Mouse (Mus musculus): ENCODE results near the gene Rad23a. TPM values are rescaled to one million over a fixed set of nuclear protein-coding genes. Genes with fewer than 3 reads are reported as not detected.
A peak's percentile ranks its signal among the peaks of the same experiment; 100 is the strongest.

The Rad23a gene
- polyA plus RNA-seq, 1 experiment from 2014 or later, result 130 TPM

DNA sequence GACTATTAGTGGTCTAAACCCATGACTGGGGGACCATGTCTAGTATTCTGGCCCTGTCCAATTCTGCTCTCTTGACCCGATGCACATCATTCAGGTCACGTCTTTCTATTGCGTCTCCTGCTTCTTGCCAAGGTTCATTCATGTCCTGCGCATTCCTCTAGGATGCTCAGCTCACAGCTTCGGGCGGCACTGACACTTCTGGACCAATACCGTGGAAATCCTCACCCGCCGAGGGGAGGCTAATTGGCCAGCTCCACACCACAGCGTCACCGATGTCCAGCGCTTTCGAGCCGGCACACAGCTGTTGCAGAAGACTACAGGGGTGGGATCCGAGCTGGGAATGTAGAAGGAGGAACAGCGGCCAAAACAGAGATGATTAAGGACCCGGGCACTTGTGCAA is 24.3 kb downstream of the Rad23a start:
- no peak overlapping the region for H3K27ac ChIP-seq
- H3K36me3 ChIP-seq (replicated peaks), result no peaks in the 10 kb centered on the region
- peaks cover 62% of the 10 kb centered on the region for H3K27me3 ChIP-seq (ENCODE audit: poor library complexity, severe bottlenecking)
- no peaks in the 10 kb centered on the region for H3K9me3 ChIP-seq
- peaks cover 39% of the 10 kb centered on the region for H3K4me1 ChIP-seq
- 74% methylated on average over 17 of the region's 17 CpGs for WGBS
- no peak overlapping the region for H3K4me3 ChIP-seq
- DNase-seq (ENCODE audit: extremely low spot score, low spot score), result no peak

- 9% methylated on average over 9 of the region's 9 CpGs for WGBS
- Histone ChIP-seq H3K4me1 (peaks cover 45% of the 10 kb centered on the region), H3K27me3 (ENCODE audit: poor library complexity, severe bottlenecking) (peaks cover 67% of the 10 kb centered on the region), H3K4me3 (no peak overlapping the region), H3K27ac (peak overlapping the region; percentile 58), H3K9me3 (no peaks in the 10 kb centered on the region), H3K36me3 (replicated peaks) (no peaks in the 10 kb centered on the region)
- peak; percentile 88 for DNase-seq (ENCODE audit: extremely low spot score, low spot score)
Observed at GRCm38 (mm10) chr8:84815547-84815946, 24.9 kb downstream of the Rad23a start.

DNA sequence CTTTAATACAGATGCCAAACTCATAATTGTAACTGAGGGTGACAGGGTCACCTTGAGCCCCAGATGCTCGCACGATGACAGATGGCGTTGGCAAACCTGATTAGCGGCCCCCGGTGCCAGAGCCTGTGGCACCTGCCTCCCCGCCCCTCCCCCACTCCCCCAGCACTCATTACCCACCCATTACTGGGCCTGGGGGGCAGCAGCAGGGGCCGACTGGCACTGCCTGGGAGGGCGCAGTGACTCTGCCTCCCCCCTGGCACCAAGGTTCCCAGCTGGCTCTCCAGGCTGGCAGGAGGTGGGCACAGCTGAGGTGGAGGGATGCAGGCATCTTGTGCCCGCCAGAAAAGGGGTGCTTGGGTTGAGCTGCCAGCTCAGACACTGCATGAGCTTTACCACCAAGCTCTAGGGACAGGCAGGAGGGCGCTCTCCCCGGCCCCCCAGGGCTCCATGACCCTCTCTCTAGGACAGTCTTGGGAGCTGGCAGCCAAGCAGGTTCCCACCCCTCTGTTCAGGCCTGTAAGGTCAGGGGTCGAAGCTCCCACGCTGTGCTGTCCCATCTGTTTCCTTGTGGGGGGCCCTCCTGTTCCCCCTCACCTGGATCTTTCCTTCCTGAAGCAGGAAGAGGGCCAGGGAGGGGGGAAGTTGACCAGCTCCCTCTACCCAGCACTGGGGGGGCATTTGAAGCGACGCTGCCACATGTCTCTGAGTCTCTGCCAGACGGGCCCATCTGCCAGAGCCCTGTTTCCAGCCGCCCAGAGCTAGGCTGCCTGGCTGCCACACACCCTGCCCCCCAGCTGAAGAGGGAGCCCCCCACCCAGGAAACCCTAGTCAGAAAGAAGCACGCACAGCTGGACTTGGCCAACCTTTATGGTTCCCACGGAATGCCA is 25.7 kb downstream of the Rad23a start:
- DNase-seq (ENCODE audit: extremely low spot score, low spot score), result no peak
- Histone ChIP-seq H3K4me1 (peaks cover 49% of the 10 kb centered on the region), H3K4me3 (no peak overlapping the region; the same call in 1 of the 2 replicates), H3K27ac (peak overlapping the region; percentile 58), H3K27me3 (ENCODE audit: poor library complexity, severe bottlenecking) (peaks cover 73% of the 10 kb centered on the region), H3K9me3 (no peaks in the 10 kb centered on the region), H3K36me3 (replicated peaks) (no peaks in the 10 kb centered on the region)
- 53% methylated on average over 19 of the region's 19 CpGs for WGBS

GRCm38 (mm10) chr8:84814240-84814554 is 26.3 kb downstream of the Rad23a start:
- WGBS, result 90% methylated on average over 11 of the region's 11 CpGs
- H3K9me3 ChIP-seq, result no peaks in the 10 kb centered on the region
- no peak for DNase-seq (ENCODE audit: extremely low spot score, low spot score)
- H3K4me1 ChIP-seq, result peaks cover 55% of the 10 kb centered on the region
- H3K27ac ChIP-seq, result 0 out of 2 replicates have a peak overlapping the region, but pooled peaks have one; percentile 11
- no peak overlapping the region for H3K4me3 ChIP-seq
- no peaks in the 10 kb centered on the region for H3K36me3 ChIP-seq (replicated peaks)
- H3K27me3 ChIP-seq (ENCODE audit: poor library complexity, severe bottlenecking), result peaks cover 79% of the 10 kb centered on the region

DNA sequence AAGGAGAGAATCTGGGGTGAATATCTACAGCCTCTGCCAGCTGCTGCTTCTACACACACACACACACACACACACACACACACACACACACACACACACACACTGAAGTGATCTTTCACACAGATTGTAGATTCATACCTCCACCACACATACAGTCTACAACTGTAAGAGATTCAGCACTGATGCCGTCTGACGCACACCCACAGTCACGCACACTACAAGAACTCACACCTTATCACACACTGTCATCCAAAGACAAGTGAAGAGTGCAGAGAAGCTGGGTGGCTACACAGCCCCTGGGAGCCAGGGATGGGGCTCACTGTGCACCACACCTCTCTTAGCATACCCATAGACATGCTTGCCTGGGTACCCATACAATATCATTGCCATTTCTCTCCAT is 26.6 kb downstream of the Rad23a start:
- H3K36me3 ChIP-seq (replicated peaks), result no peaks in the 10 kb centered on the region
- DNase-seq (ENCODE audit: extremely low spot score, low spot score), result no peak
- peaks cover 56% of the 10 kb centered on the region for H3K4me1 ChIP-seq
- WGBS, result 94% methylated on average over 3 of the region's 3 CpGs
- no peak overlapping the region for H3K4me3 ChIP-seq
- no peaks in the 10 kb centered on the region for H3K9me3 ChIP-seq
- 0 out of 2 replicates have a peak overlapping the region, but pooled peaks have one; percentile 11 for H3K27ac ChIP-seq
- peaks cover 82% of the 10 kb centered on the region for H3K27me3 ChIP-seq (ENCODE audit: poor library complexity, severe bottlenecking)

DNA sequence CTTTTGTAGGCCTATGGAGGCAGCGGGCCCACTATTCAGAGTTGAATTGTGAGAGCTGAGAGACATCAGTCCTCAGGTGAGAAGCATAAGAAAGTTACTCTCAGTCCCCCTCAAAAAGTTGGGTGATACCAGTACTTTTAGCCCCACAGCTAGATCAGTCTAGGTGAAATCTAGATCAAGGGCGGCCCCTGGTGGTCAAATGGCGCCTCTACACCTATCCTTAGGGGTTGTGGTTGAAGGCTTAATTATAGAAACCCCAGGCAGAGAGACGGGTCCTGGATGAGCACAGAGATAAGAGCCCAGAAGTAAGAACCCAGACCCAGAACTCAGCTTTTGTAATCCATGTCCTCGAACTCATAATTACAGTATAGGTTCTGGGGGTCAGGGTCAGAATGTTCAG is 27.4 kb downstream of the Rad23a start:
- Histone ChIP-seq H3K36me3 (replicated peaks) (no peaks in the 10 kb centered on the region), H3K9me3 (no peaks in the 10 kb centered on the region), H3K27me3 (ENCODE audit: poor library complexity, severe bottlenecking) (peaks cover 90% of the 10 kb centered on the region), H3K4me1 (peaks cover 56% of the 10 kb centered on the region), H3K4me3 (no peak overlapping the region), H3K27ac (no peak overlapping the region)
- peak; percentile 84 for DNase-seq (ENCODE audit: extremely low spot score, low spot score)
- WGBS, result 2% methylated on average over 5 of the region's 5 CpGs

DNA sequence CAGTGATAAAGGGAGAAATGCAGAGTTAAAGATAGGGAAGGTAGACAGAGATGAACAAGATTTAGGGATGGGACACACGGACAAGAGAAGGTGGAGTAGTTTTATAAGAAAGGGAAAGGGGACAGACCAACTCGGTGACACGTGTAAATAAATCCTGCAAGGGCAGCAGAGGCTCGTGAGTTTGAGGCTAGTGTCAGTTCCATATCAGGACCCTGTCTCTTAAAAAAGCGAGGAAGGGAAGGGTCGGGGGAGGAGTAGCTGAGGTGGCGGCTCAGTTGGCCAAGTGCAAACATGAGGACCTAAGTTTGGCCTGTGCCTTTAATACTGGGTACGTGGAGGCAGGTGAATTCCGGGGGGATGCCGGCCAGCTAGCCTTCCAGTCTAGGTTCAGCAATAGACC is 29.2 kb downstream of the Rad23a start:
- H3K4me3 ChIP-seq, result peak overlapping the region; percentile 41
- 20% methylated on average over 10 of the region's 10 CpGs for WGBS
- H3K9me3 ChIP-seq, result no peaks in the 10 kb centered on the region
- no peak for DNase-seq (ENCODE audit: extremely low spot score, low spot score)
- H3K27ac ChIP-seq, result peak overlapping the region; percentile 81
- H3K27me3 ChIP-seq (ENCODE audit: poor library complexity, severe bottlenecking), result peaks cover 96% of the 10 kb centered on the region
- H3K36me3 ChIP-seq (replicated peaks), result no peaks in the 10 kb centered on the region
- H3K4me1 ChIP-seq, result peaks cover 56% of the 10 kb centered on the region

DNA sequence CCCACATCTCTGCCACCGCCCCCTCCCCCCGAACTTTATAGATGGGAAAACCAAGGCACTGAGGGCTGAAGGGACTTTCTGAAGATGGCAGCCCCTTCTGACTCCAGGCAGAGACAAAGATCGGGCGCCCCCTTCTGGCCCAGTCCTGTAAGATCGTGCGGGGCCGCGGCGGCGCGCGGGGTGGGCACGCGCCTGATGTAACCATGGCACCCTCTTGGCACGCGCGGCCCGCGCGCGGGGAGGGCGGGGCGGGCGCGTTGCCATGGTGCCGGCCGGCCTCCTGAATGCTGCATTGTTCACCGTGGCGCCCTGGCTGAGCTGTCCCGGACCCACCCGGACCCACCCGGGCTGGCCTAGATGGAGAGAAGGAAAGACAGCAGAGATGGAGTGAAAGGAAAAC is 29.6 kb downstream of the Rad23a start:
- Histone ChIP-seq H3K27me3 (ENCODE audit: poor library complexity, severe bottlenecking) (peaks cover 96% of the 10 kb centered on the region), H3K36me3 (replicated peaks) (no peaks in the 10 kb centered on the region), H3K27ac (peak overlapping the region; percentile 81), H3K9me3 (no peaks in the 10 kb centered on the region; the same call in 1 of the 2 replicates), H3K4me1 (peaks cover 56% of the 10 kb centered on the region), H3K4me3 (peak overlapping the region; percentile 41)
- peak; percentile 92 for DNase-seq (ENCODE audit: extremely low spot score, low spot score)
- 1% methylated on average over 32 of the region's 32 CpGs for WGBS

DNA sequence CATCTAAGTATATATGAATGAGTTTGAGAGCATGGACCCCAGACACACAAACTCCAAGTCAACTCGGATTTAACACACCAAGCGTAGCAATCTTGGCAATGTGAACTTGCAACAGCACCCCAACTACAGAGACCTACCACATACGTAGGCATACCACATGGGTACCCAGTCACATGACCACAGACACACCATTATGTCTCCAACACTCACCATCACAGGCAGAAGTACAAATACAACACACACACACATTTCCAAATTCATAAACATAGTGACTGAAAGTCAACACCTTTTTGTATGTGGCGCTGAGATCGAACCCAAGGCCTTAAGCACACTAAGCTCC is 30.6 kb downstream of the Rad23a start:
- no peak overlapping the region for H3K27ac ChIP-seq

DNA sequence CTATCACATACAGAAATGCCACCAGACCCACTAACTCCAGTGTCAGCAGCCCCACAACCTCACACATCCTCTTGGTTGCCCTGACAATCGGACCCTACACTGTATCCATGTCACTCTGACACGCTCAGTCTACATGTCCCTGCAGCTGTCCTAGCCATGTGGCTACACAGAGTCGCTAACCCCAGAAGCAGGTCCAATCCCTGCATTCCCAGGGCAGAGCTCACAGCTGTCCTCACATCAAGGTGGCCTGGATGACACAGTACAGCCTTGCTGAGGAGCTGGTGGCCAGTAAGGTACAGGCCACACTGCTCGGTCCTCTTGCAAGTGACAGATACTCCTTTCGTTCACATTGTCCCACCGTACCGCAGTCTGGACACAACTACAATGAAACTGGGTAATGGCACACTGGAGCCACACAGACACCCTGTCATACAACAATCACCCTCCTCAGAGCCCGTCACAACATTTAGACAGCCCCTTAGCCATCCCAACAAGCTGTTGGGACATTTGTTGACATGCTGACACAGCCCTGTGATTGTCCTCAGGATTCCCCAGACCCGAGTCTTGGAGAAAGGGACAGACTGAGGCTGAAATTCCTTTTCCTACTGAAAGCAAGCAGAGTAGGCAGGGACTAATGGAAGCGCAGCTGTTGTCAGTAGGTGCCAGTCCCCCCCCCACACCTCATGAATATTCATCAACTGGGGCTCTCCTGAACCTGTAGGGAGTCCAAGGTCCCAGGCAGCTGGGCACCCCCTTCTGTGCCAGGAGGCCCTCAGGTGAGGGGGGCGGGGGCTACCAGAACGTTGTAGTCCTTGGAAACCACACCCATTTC is 31.1 kb downstream of the Rad23a start:
- WGBS, result 61% methylated on average over 12 of the region's 12 CpGs
- no peak for DNase-seq (ENCODE audit: extremely low spot score, low spot score)
- Histone ChIP-seq H3K36me3 (replicated peaks) (no peaks in the 10 kb centered on the region), H3K9me3 (no peaks in the 10 kb centered on the region; the same call in 1 of the 2 replicates), H3K4me3 (no peak overlapping the region), H3K4me1 (peaks cover 40% of the 10 kb centered on the region), H3K27ac (peak overlapping the region; percentile 6; the same call in 1 of the 2 replicates), H3K27me3 (ENCODE audit: poor library complexity, severe bottlenecking) (peaks cover 97% of the 10 kb centered on the region)

More for the DNA sequence above, 30.6 kb downstream of the Rad23a start:
- H3K4me3 ChIP-seq, result no peak overlapping the region
- H3K4me1 ChIP-seq, result peaks cover 46% of the 10 kb centered on the region
- H3K27me3 ChIP-seq (ENCODE audit: poor library complexity, severe bottlenecking), result peaks cover 97% of the 10 kb centered on the region
- no peak for DNase-seq (ENCODE audit: extremely low spot score, low spot score)
- H3K9me3 ChIP-seq, result no peaks in the 10 kb centered on the region; the same call in 1 of the 2 replicates
- no peaks in the 10 kb centered on the region for H3K36me3 ChIP-seq (replicated peaks)
- 75% methylated on average over 5 of the region's 5 CpGs for WGBS

DNA sequence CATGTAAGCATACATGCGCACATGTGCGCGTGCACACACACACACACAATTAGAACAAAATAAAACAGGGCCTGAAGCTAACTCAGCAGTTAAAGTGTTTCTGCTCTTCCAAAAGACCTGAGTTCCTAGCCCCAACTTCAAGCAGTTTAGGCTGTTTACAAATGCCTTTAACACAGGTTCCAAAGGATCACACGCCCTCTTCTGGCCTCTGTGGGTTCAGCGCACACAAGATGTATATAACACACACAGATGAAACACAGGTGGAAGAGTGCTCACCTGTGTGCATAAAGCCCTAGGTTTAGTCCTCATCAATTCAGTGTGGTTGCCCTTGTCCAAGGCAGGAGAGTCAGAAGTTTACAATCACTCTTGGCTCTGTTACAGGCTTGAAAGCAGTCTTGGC is 34.4 kb downstream of the Rad23a start:
- Histone ChIP-seq H3K36me3 (replicated peaks) (no peaks in the 10 kb centered on the region), H3K4me1 (peaks cover 16% of the 10 kb centered on the region), H3K9me3 (no peaks in the 10 kb centered on the region; the same call in 1 of the 2 replicates), H3K4me3 (no peak overlapping the region), H3K27ac (no peak overlapping the region), H3K27me3 (ENCODE audit: poor library complexity, severe bottlenecking) (peaks cover 97% of the 10 kb centered on the region)
- WGBS, result 93% methylated on average over 5 of the region's 5 CpGs
- DNase-seq (ENCODE audit: extremely low spot score, low spot score), result no peak

DNA sequence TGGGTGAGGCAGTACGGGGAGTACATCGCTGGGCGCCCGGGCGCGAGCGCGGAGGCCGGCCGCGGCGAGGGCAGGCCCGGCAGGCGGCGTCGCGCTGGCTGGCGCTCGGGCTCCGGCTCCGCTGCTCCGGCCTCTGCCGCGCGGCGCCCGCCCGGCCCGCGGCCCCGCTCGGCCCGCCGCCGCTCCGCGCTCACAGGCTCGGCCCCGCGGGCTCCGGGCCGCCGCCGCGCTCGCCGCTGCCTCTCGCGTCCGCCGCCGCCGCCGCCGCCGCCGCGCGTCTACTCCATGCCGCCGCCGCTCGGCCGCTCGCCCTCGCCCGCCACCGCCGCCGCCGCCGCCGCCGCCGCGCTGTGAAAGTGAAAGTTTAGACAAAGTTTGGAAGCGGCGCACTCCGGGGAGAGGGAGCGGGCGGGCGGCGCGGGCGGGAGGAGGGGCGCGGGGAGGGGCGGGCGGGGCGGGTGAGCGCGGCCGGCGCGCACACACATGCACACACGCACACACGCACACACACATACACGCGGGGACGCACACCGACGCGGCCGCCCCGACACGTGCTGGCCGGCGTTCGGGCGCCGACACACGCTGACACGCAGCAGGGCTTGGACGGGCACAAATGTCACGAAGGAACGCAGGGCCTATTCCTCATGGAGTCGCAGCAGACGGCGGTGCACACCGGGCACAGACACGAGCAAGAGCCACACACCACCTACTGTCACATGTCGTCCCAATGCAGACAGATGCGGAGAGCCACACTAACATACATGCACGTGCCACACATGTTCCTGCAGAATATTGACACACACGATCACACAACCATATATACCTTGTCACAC is 40.2 kb downstream of the Rad23a start, which contains the start of gene Nfix:
TSS of gene Nfix (minus strand) at position 346 of the 833 bp plus-strand sequence.
- Histone ChIP-seq H3K27ac (peak within 1 kb of the TSS; percentile 82), H3K9me3 (no peaks in the 10 kb centered on the region), H3K4me3 (peak within 1 kb of the TSS; percentile 58), H3K4me1 (peaks cover 23% of the 10 kb centered on the region), H3K36me3 (replicated peaks) (no peaks in the 10 kb centered on the region; the same call in 1 of the 2 replicates), H3K27me3 (ENCODE audit: poor library complexity, severe bottlenecking) (peaks cover 97% of the 10 kb centered on the region)
- 17% methylated on average over 90 of the region's 125 CpGs for WGBS
- DNase-seq (ENCODE audit: extremely low spot score, low spot score), result no peak
